Mouse (Mus musculus): ENCODE results near the gene Col16a1.

DNA sequence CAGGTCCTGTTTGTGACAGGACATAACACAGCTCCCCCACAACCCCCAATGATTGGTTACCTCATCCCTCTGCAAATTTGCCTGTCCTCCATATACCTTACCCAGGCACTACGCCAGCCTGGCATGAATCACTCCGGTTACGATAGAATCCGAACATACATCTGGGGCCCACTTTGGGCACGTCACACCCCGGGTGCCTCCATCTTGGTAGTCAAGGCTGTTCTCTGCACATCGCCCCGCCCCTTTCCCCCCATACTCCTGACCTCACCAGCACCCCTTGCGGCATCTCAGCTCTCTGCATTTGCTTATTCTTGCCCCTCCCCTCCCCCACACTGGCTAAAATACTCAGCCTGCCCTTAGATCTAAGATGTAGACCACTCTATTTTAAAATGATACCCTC is 42.0 kb upstream of the Col16a1 start:
- TF ChIP-seq EP300 (IDR thresholded peaks at IDR 0.05; ENCODE audit: low read depth) (no peak), CTCF (IDR thresholded peaks at IDR 0.05; ENCODE audit: low read depth) (no peak)
